Mouse (Mus musculus): ENCODE results near the gene Slc9a6. TPM values are rescaled to one million over a fixed set of nuclear protein-coding genes. Genes with fewer than 3 reads are reported as not detected.

The Slc9a6 gene
- total and polyA plus RNA-seq, 3 experiments, result 11.4 to 12.6 TPM; not detected in 1

DNA sequence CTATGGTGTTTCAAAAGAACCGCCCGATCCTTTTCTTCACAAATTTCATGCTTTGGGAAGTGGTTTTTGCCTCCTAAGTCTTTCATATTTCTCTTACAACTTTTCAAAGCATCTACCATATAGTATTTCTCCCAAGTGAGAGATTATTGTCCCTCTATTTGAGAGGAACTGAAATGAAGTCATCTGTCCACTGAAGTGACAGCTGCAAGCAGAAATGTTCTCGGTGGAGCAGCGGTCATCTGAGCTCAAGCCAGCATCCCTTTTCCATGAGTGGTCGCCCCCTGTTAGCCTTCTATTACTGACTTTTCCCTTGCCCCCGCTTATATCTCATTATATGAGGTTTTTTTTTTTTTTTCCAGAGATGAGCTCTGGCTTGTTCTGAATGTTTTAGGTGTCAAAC lies 69.5 kb downstream of the Slc9a6 start:
- Histone ChIP-seq H3K36me3 (ENCODE audit: control insufficient read depth in 1 of 2, insufficient read depth in 2 of 2, low read length in 2 of 2) (no peaks in the 10 kb centered on the region), H3K27me3 (ENCODE audit: control insufficient read depth in 1 of 2, insufficient read depth in 2 of 2, low read length in 2 of 2) (no peaks in the 10 kb centered on the region; a peak in 1 of 4 replicates), H3K4me3 (ENCODE audit: control insufficient read depth in 1 of 2, insufficient read depth in 1 of 2, low read depth in 2 of 2, low read length in 2 of 2) (no peak overlapping the region), H3K79me2 (ENCODE audit: control insufficient read depth, insufficient read depth, low read length, poor library complexity) (no peaks in the 10 kb centered on the region), H3K4me1 (ENCODE audit: control insufficient read depth in 1 of 2, insufficient read depth in 2 of 2, low read length in 2 of 2) (no peaks in the 10 kb centered on the region), H3K9me3 (replicated peaks; ENCODE audit: insufficient read depth, low read length) (no peaks in the 10 kb centered on the region), H3K9ac (ENCODE audit: control insufficient read depth, low read depth, low read length, poor library complexity, severe bottlenecking) (no peak overlapping the region), H3K27ac (ENCODE audit: control insufficient read depth, low read depth, low read length) (no peak overlapping the region)
- no peak for DNase-seq (ENCODE audit: low read depth, low spot score)
- TF ChIP-seq RCOR1 (IDR thresholded peaks at IDR 0.05; ENCODE audit: low read depth, low read length), result no peak
- no peak for TF ChIP-seq HCFC1 (IDR thresholded peaks at IDR 0.05; ENCODE audit: low read depth, low read length)
- no peak for TF ChIP-seq POLR2AphosphoS5 (IDR thresholded peaks at IDR 0.05; ENCODE audit: borderline replicate concordance, low read depth, low read length)
- no peak for TF ChIP-seq EP300 (IDR thresholded peaks at IDR 0.05; ENCODE audit: low read depth in 1 of 2, low read length in 2 of 2)
- TF ChIP-seq NRF1 (IDR thresholded peaks at IDR 0.05; ENCODE audit: insufficient read depth, low read depth, low read length, poor library complexity, severe bottlenecking), result no peak
- no peak for TF ChIP-seq CHD2 (IDR thresholded peaks at IDR 0.05; ENCODE audit: low read length)

DNA sequence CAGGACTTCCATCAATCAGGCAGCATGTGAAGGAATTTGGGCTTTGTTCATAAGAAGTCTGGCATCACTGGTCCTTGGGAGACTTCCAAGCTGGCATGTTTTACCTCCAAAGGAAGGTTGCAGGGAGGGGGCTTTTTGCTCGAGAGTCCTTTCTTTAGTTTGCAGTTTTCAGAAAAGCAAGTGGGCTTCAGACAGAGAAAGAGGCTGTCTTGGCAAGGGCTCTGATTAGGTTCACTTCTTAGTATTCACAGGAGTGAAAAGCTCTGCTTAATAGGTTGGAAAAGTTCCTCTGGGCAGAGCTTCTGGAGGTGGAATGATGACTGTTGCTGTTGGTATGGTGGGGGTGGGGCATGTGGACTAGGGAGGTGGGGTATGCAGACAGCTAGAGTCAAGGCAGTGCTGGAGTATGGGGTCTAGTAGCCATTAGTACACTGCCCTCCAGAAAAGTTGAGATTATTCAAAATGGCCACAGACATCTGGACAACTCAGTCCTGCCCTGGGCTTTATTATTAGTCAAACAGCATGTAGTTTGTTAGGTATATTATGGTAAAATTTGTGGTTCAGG lies 72.7 kb downstream of the Slc9a6 start:
- no peak for DNase-seq (ENCODE audit: low read depth, low spot score)
- Histone ChIP-seq H3K4me1 (ENCODE audit: control insufficient read depth in 1 of 2, insufficient read depth in 2 of 2, low read length in 2 of 2) (no peaks in the 10 kb centered on the region), H3K79me2 (ENCODE audit: control insufficient read depth, insufficient read depth, low read length, poor library complexity) (no peaks in the 10 kb centered on the region), H3K9me3 (replicated peaks; ENCODE audit: insufficient read depth, low read length) (no peaks in the 10 kb centered on the region), H3K9ac (ENCODE audit: control insufficient read depth, low read depth, low read length, poor library complexity, severe bottlenecking) (no peak overlapping the region), H3K27ac (ENCODE audit: control insufficient read depth, low read depth, low read length) (no peak overlapping the region), H3K27me3 (ENCODE audit: control insufficient read depth in 1 of 2, insufficient read depth in 2 of 2, low read length in 2 of 2) (no peaks in the 10 kb centered on the region; a peak in 1 of 4 replicates), H3K4me3 (ENCODE audit: control insufficient read depth in 1 of 2, insufficient read depth in 1 of 2, low read depth in 2 of 2, low read length in 2 of 2) (no peak overlapping the region), H3K36me3 (ENCODE audit: control insufficient read depth in 1 of 2, insufficient read depth in 2 of 2, low read length in 2 of 2) (no peaks in the 10 kb centered on the region)
- TF ChIP-seq ZMIZ1 (IDR thresholded peaks at IDR 0.05; ENCODE audit: low read depth, low read length), result no peak

DNA sequence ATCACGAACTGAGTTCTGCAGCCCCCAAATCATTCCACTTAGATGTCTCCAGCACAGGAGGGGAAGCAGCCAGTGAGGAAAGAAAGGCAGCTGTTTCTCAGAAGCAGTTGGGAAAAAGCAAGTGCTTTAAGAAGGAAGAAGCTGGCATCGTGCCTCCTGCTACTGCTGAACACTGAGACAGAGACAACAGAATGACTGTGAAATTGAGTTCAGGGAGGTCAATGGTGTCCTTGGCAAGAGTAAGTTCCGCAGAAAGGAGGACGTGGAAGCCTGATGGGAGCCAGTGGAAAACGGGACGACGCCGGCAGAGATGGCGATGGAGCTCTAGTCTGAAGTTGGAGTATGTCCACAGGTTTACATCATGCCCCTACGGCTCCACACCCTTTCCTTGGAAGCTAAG lies 74.0 kb downstream of the Slc9a6 start:
- Histone ChIP-seq H3K4me1 (ENCODE audit: control insufficient read depth in 1 of 2, insufficient read depth in 2 of 2, low read length in 2 of 2) (no peaks in the 10 kb centered on the region), H3K36me3 (ENCODE audit: control insufficient read depth in 1 of 2, insufficient read depth in 2 of 2, low read length in 2 of 2) (no peaks in the 10 kb centered on the region), H3K9ac (ENCODE audit: control insufficient read depth, low read depth, low read length, poor library complexity, severe bottlenecking) (no peak overlapping the region), H3K27me3 (ENCODE audit: control insufficient read depth in 1 of 2, insufficient read depth in 2 of 2, low read length in 2 of 2) (no peaks in the 10 kb centered on the region), H3K9me3 (replicated peaks; ENCODE audit: insufficient read depth, low read length) (no peaks in the 10 kb centered on the region), H3K79me2 (ENCODE audit: control insufficient read depth, insufficient read depth, low read length, poor library complexity) (no peaks in the 10 kb centered on the region), H3K27ac (ENCODE audit: control insufficient read depth, low read depth, low read length) (no peak overlapping the region), H3K4me3 (ENCODE audit: control insufficient read depth in 1 of 2, insufficient read depth in 1 of 2, low read depth in 2 of 2, low read length in 2 of 2) (no peak overlapping the region)
- no peak for DNase-seq (ENCODE audit: low read depth, low spot score)
- no peak for TF ChIP-seq KAT2A (conservative IDR thresholded peaks at IDR 0.05; ENCODE audit: low read depth, low read length)
- no peak for TF ChIP-seq CHD1 (IDR thresholded peaks at IDR 0.05; ENCODE audit: low read depth, low read length)
- TF ChIP-seq POLR2A (IDR thresholded peaks at IDR 0.05; ENCODE audit: control insufficient read depth in 1 of 2, insufficient read depth in 1 of 2, low read depth in 1 of 2, low read length in 2 of 2, poor library complexity in 1 of 2), result no peak
